Mouse (Mus musculus) left cerebral cortex, postnatal 25 days (tissue): ENCODE measurements at regions not wholly inside any gene's neighbourhood (a gene's known extent, or its start where the extent isn't known, plus 50 kb on each side); places are given as distances from the start of the nearest gene placed in this dataset.
A peak's percentile ranks its signal among the peaks of the same experiment; 100 is the strongest.

Experiments
- DNase-seq, 2 experiments: peaks; one replicate each; pipeline ENCODE4 v3.0.0; 2022; ENCODE audit warnings: low spot score in 2 of 2, mixed read lengths in 1 of 2
- intact Hi-C: fragments of 180-260 bp; cut with DNase I; formaldehyde crosslinking; loops from one replicate; pipeline ENCODE4 v1.15.1; 2025

DNA sequence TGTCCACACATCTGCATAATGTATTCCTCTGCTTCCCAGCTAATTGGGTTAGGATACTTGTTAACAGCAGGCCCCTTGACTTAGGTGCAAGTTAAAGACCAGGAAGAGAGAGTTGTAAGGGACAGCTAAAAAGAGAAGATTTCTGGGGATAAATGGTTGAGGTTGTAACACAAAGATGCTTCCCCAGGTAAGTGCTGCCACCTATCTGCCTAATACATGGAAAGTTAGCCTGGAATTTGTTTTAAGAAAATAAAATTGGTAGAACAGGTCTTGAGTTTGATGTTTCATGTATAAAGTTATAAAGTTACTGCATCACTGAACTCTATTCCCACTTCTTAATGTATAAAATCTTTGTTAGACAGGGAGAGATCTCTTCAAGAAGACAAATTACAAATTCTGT, 232.4 kb upstream of the Aga start:
- peak; percentile 2 to 3 for DNase-seq
- intact Hi-C loops, result no loop called here

DNA sequence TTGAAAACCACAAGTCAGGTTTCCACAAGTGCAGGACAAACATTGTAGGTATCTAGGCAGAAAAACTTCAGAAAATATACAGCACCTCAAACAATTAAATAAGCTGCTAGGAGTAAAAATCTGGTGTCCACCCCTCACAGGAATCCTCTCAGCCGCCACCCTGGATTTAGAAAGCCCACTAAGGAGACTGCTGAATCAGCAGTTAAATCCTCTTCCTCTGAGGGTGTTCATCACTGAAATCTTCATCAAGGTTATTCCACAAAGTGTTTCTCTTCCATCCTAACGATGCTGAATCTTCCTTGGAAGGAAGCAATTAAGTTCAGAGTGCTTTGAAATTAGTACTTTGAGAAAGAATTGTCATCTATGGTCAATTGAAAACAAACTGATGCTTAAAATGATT, 230.5 kb upstream of the Aga start:
- intact Hi-C loops, result no loop called here
- DNase-seq, result no peak
